ENCODE assay signal across 8 mouse cellular contexts in genomic region chr11:69662213-69662966, GRCm38 (mm10). TPM values are rescaled to one million over a fixed set of nuclear protein-coding genes. Genes with fewer than 3 reads are reported as not detected.
A peak's percentile ranks its signal among the peaks of the same experiment; 100 is the strongest.
DNase-seq lines count a peak whose midpoint lies in the region; ATAC-seq and TF ChIP-seq lines count a peak whose summit lies in the region.

Gene Mpdu1, minus strand, starts transcription at chr11:69662642.

- peaks cover 8% of the 10 kb centered on the region for H3K36me3 ChIP-seq in ES-Bruce4 (ENCODE audit: control insufficient read depth, insufficient read depth, low read length, poor library complexity, severe bottlenecking)
- H3K36me3 ChIP-seq in forebrain, embryonic 14.5 days (ENCODE audit: control insufficient read depth, insufficient read depth, low read length) = peaks cover 56% of the 10 kb centered on the region
- H3K36me3 ChIP-seq in neural tube, embryonic 15.5 days = peaks cover 58% of the 10 kb centered on the region

- DNase-seq in forebrain, embryonic 14.5 days (ENCODE audit: low spot score) = peak; percentile 99
- peak; percentile 93 to 95 for DNase-seq in heart, postnatal 14 days
- peak; percentile 93 for DNase-seq in layer of hippocampus, adult 11-12 months (ENCODE audit: low spot score)
- peak; percentile 95 to 97 for DNase-seq in lung, adult 18-20 months
- peak; percentile 95 for DNase-seq in testis, postnatal 14 days (ENCODE audit: low spot score)

- peak within 1 kb of the TSS; percentile 75 for H3K9ac ChIP-seq in ES-Bruce4 (ENCODE audit: low read depth, poor library complexity, severe bottlenecking)
- peak within 1 kb of the TSS; percentile 66 for H3K9ac ChIP-seq in forebrain, embryonic 14.5 days (ENCODE audit: low read length)
- peak within 1 kb of the TSS; percentile 61 for H3K9ac ChIP-seq in neural tube, embryonic 15.5 days (replicated peaks)

- TF ChIP-seq POLR2A in ES-Bruce4 (IDR thresholded peaks at IDR 0.05; ENCODE audit: insufficient read depth, low read length) = peak; percentile 57

- 0 out of 2 replicates have a peak, but pooled peaks have one; percentile 53 for TF ChIP-seq EP300 in ES-Bruce4 (IDR thresholded peaks at IDR 0.05; ENCODE audit: insufficient read depth, low read depth, low read length)

- WGBS in forebrain, embryonic 14.5 days = under 1% methylated on average over 48 of the region's 48 CpGs
- WGBS in neural tube, embryonic 15.5 days = under 1% methylated on average over 48 of the region's 48 CpGs

- H3K4me2 ChIP-seq in forebrain, embryonic 14.5 days (ENCODE audit: low read length) = peak within 1 kb of the TSS; percentile 59
- peak within 1 kb of the TSS; percentile 65 for H3K4me2 ChIP-seq in neural tube, embryonic 15.5 days

- peak within 1 kb of the TSS; percentile 95 for H3K27ac ChIP-seq in ES-Bruce4 (ENCODE audit: insufficient read depth, low read length)
- peak within 1 kb of the TSS; percentile 96 for H3K27ac ChIP-seq in forebrain, embryonic 14.5 days (ENCODE audit: low read depth, low read length)
- H3K27ac ChIP-seq in neural tube, embryonic 15.5 days (replicated peaks) = peak within 1 kb of the TSS; percentile 97

- H3K4me3 ChIP-seq in ES-Bruce4 (ENCODE audit: low read depth, low read length) = peak within 1 kb of the TSS; percentile 94
- H3K4me3 ChIP-seq in forebrain, embryonic 14.5 days (ENCODE audit: low read depth, low read length) = peak within 1 kb of the TSS; percentile 49
- H3K4me3 ChIP-seq in neural tube, embryonic 15.5 days (replicated peaks) = peak within 1 kb of the TSS; percentile 66

- peak; percentile 90 for ATAC-seq in cerebellum, adult (ENCODE audit: insufficient number of reproducible peaks, low FRiP score, low TSS enrichment)
- ATAC-seq in forebrain, embryonic 14.5 days = peak; percentile 97
- ATAC-seq in neural tube, embryonic 15.5 days (ENCODE audit: low FRiP score) = peak; percentile 95

- no peaks in the 10 kb centered on the region; the same call in 1 of the 2 replicates for H3K9me3 ChIP-seq in ES-Bruce4 (replicated peaks; ENCODE audit: control insufficient read depth, insufficient read depth, low read length, poor library complexity, severe bottlenecking)
- H3K9me3 ChIP-seq in forebrain, embryonic 14.5 days (replicated peaks; ENCODE audit: control insufficient read depth, low read length) = no peaks in the 10 kb centered on the region
- H3K9me3 ChIP-seq in neural tube, embryonic 15.5 days (replicated peaks) = no peaks in the 10 kb centered on the region

- TF ChIP-seq CTCF in ES-Bruce4 (IDR thresholded peaks at IDR 0.05; ENCODE audit: low read depth, low read length) = peak; percentile 6

- no peaks in the 10 kb centered on the region for H3K27me3 ChIP-seq in ES-Bruce4 (ENCODE audit: control insufficient read depth, insufficient read depth, low read length, poor library complexity, severe bottlenecking)
- no peaks in the 10 kb centered on the region for H3K27me3 ChIP-seq in forebrain, embryonic 14.5 days (replicated peaks; ENCODE audit: control insufficient read depth, insufficient read depth, low read length)
- no peaks in the 10 kb centered on the region for H3K27me3 ChIP-seq in neural tube, embryonic 15.5 days (replicated peaks)

- H3K4me1 ChIP-seq in ES-Bruce4 (ENCODE audit: control insufficient read depth, insufficient read depth, low read length) = no peaks in the 10 kb centered on the region
- H3K4me1 ChIP-seq in forebrain, embryonic 14.5 days (ENCODE audit: control insufficient read depth, insufficient read depth, low read length) = peaks cover 9% of the 10 kb centered on the region; the same call in 1 of the 2 replicates
- H3K4me1 ChIP-seq in neural tube, embryonic 15.5 days = peaks cover 28% of the 10 kb centered on the region

- intact Hi-C loops in heart, postnatal 14 days (cut with DNase I) = no loop called here

RNA-seq across cellular contexts. Expression of gene Mpdu1, which starts in this region (rescaled TPM):
- polyA plus RNA-seq in ES-Bruce4 (2011; ENCODE audit: insufficient read depth, insufficient read length, low read depth, missing spikeins) = 65.7 and 71.0 TPM in 2 replicates
- polyA plus RNA-seq in forebrain, embryonic 14.5 days (2014; fragmentation: Nextera tagmentation; extraction: Ambion mirVana) = 72.9 and 83.0 TPM in 2 replicates
- total RNA-seq in heart, postnatal 14 days (2021) = 10 to 100 TPM; 20.9 to 21.6 TPM
- 95.1 and 101 TPM in 2 replicates for polyA plus RNA-seq in neural tube, embryonic 15.5 days (2015; fragmentation: Nextera tagmentation; extraction: Ambion mirVana)

Comparison
In these comparisons a context has a peak if more than half of its experiments do, and no peak if none do; other contexts are left out.
1. Peak in every context shown above with its lines: DNase-seq, ATAC-seq, H3K4me3 ChIP-seq and H3K27ac ChIP-seq.